In the genomic region with DNA sequence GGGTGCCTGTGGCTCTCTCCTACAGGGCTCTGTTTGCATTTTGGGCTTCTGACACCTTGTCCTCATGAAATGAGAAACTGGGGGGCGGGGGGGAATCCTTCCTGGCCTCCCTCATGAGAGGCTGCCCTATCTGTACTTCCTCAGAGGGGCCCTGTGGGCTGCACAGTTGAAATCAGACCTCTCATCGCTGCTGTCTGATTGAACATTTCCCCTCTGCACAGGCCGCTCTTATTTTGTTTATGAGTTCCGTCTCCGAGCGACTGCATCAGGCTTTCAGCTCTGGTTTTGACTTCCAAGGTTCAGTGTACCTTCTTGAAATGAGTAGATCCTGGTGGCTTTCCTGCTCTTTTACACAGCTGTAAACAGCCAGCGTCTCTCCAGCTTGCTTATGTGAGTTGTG, we compare ENCODE assay signal across 15 mouse cellular contexts. TPM values are rescaled to one million over a fixed set of nuclear protein-coding genes. Genes with fewer than 3 reads are reported as not detected.
DNase-seq lines count a peak whose midpoint lies in the region; ATAC-seq and TF ChIP-seq lines count a peak whose summit lies in the region.
"Had no signal": no experiment of that assay in that cellular context is flagged by ENCODE, and none has a peak within 500 bp of the region (broad histone marks: within the 10 kb centered on the region; RNA-seq: fewer than 3 reads in every experiment).

No protein-coding gene starts in this region.

- H3K9ac ChIP-seq in heart, adult 2 months (ENCODE audit: low read depth, low read length) = no peak overlapping the region
- no peak overlapping the region for H3K9ac ChIP-seq in neural tube, embryonic 13.5 days
- no peak overlapping the region for H3K9ac ChIP-seq in limb, embryonic 12.5 days (replicated peaks)

- TF ChIP-seq EP300 in heart, adult 2 months (IDR thresholded peaks at IDR 0.05; ENCODE audit: insufficient read depth, low read depth, low read length) = no peak

- 69% methylated on average over 7 of the region's 7 CpGs for WGBS in heart, adult 2 months
- 87% methylated on average over 7 of the region's 7 CpGs for WGBS in neural tube, embryonic 13.5 days
- WGBS in limb, embryonic 12.5 days = 38% methylated on average over 7 of the region's 7 CpGs

- peaks cover 7% of the 10 kb centered on the region for H3K4me1 ChIP-seq in heart, adult 2 months (ENCODE audit: control insufficient read depth, insufficient read depth, low read length)
- peaks cover 8% of the 10 kb centered on the region for H3K4me1 ChIP-seq in neural tube, embryonic 13.5 days (replicated peaks)
- H3K4me1 ChIP-seq in limb, embryonic 12.5 days (replicated peaks) = peaks cover 29% of the 10 kb centered on the region

- H3K4me3 ChIP-seq in heart, adult 2 months = no peak overlapping the region
- no peak overlapping the region for H3K4me3 ChIP-seq in neural tube, embryonic 13.5 days
- no peak overlapping the region for H3K4me3 ChIP-seq in limb, embryonic 12.5 days (replicated peaks)
- H3K4me3 ChIP-seq: midbrain, embryonic 10.5 days had no signal

- no peaks in the 10 kb centered on the region for H3K9me3 ChIP-seq in neural tube, embryonic 13.5 days
- H3K9me3 ChIP-seq in limb, embryonic 12.5 days = no peaks in the 10 kb centered on the region
- H3K9me3 ChIP-seq: G1E; midbrain, embryonic 10.5 days had no signal

- ATAC-seq in neural tube, embryonic 13.5 days (ENCODE audit: low read depth) = no peak
- ATAC-seq in limb, embryonic 12.5 days (ENCODE audit: insufficient number of reproducible peaks, insufficient read depth, low FRiP score, low TSS enrichment, low read depth) = no peak
- ATAC-seq: forebrain, embryonic 14.5 days had no signal

- TF ChIP-seq CTCF in heart, adult 2 months (IDR thresholded peaks at IDR 0.05) = no peak

- no peaks in the 10 kb centered on the region for H3K36me3 ChIP-seq in heart, adult 2 months (ENCODE audit: control insufficient read depth, insufficient read depth, low read length)
- H3K36me3 ChIP-seq in neural tube, embryonic 13.5 days = no peaks in the 10 kb centered on the region
- H3K36me3 ChIP-seq in limb, embryonic 12.5 days = no peaks in the 10 kb centered on the region
- H3K36me3 ChIP-seq: G1E; midbrain, embryonic 10.5 days had no signal

- H3K27ac ChIP-seq in heart, adult 2 months = peak overlapping the region; percentile 29; the same call in 1 of the 2 replicates
- 0 out of 2 replicates have a peak overlapping the region, but pooled peaks have one; percentile 5 for H3K27ac ChIP-seq in neural tube, embryonic 13.5 days (replicated peaks)
- peak overlapping the region; percentile 41; the same call in 1 of the 2 replicates for H3K27ac ChIP-seq in limb, embryonic 12.5 days
- H3K27ac ChIP-seq: midbrain, embryonic 10.5 days had no signal

- no peak for TF ChIP-seq POLR2A in heart, adult 2 months (IDR thresholded peaks at IDR 0.05; ENCODE audit: insufficient read depth, low read depth, low read length)

- DNase-seq in heart, adult 2 months = no peak
- no peak for DNase-seq in heart, postnatal 4 days
- DNase-seq in neural tube, embryonic 10.5 days (ENCODE audit: extremely low spot score, low spot score) = no peak
- DNase-seq in urinary bladder, postnatal 36 days (ENCODE audit: low spot score in 2 of 2) = no peak
- DNase-seq in right cerebral cortex, postnatal 14 days = no peak
- no peak for DNase-seq in kidney, postnatal 36 days
- DNase-seq: adrenal gland, postnatal 25 days; cerebellum, adult 9-11 months; gastrocnemius, postnatal 10 days; kidney, postnatal 10 days had no signal

- no peak overlapping the region for H3K4me2 ChIP-seq in neural tube, embryonic 13.5 days
- H3K4me2 ChIP-seq in limb, embryonic 12.5 days = no peak overlapping the region

- peaks cover 2% of the 10 kb centered on the region; the same call in 1 of the 2 replicates for H3K27me3 ChIP-seq in heart, adult 2 months (ENCODE audit: control insufficient read depth, insufficient read depth, low read length)
- H3K27me3 ChIP-seq in neural tube, embryonic 13.5 days = no peaks in the 10 kb centered on the region
- 0 out of 2 replicates have a peak, but pooled peaks cover 5% of the 10 kb centered on the region for H3K27me3 ChIP-seq in limb, embryonic 12.5 days

- H3K79me2 ChIP-seq in heart, adult 2 months (replicated peaks; ENCODE audit: control insufficient read depth, insufficient read depth, low read length) = no peaks in the 10 kb centered on the region

- intact Hi-C loops in heart, adult 2 months (cut with DNase I) = no loop called here

RNA-seq across cellular contexts. Expression of a gene that starts 40.4 kb away (rescaled TPM):
- total RNA-seq in heart, adult 2 months (2021) = 1 to 10 TPM; 4.7 to 7.5 TPM
- 10.0 and 10.2 TPM in 2 replicates for polyA plus RNA-seq in heart, adult 2 months (2012; rRNA removed)
- total RNA-seq in heart, postnatal 4 days (2021) = 1 to 10 TPM; 8.8 to 9.5 TPM
- 9.1 and 9.4 TPM in 2 replicates for polyA plus RNA-seq in neural tube, embryonic 13.5 days (2015; fragmentation: Nextera tagmentation; extraction: Ambion mirVana)
- 6.9 and 7.6 TPM in 2 replicates for polyA plus RNA-seq in limb, embryonic 12.5 days (2016; fragmentation: Nextera tagmentation; extraction: Ambion mirVana)
- polyA plus RNA-seq: G1E had no signal
